Mouse (Mus musculus) A20 (cell line): ENCODE data around the gene BC052040.

Experiments used
- DNase-seq: peaks from one replicate; pipeline ENCODE4 v3.0.0-alpha.2; 2011; ENCODE audit warnings: low read depth, low spot score

BC052040 gene

DNA sequence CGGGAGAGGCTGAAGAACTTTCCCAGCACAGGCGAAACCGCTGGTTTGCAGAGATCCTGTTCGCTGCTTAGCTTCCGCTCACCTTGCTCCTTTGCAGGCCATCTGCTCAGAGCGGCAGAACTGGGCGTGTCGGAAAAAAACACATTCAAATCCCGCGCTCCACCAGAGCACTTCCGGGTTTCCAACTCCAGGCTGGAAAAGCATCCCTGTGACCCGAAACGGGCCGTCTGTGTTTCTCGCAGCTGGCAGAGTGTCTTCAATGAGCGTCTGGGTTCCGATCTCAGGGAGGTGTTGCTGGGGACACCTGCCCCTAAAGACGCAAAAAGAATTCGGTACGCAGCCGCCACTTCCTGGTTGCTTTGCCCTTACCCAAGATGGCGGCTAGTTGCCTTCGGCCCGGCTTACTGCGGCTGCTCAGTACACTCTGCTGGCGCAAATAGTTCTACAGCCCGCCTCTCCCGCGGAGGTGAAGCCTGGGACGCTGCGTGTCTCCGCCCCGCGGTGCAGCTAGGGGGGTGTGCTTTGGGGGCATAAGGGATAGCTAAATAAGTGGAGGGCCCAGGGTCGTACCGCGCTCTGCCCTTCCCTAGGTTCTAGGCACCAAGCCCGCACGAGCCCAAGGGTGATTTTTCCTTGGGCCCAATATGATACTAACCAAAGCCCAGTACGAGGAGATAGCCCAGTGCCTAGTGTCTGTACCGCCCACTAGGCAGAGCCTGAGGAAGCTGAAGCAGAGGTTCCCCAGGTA is at the start of gene BC052040:
BC052040 (plus strand) TSS at position 476 of the 748 bp plus-strand sequence.
- peak; percentile 95 for DNase-seq

DNA sequence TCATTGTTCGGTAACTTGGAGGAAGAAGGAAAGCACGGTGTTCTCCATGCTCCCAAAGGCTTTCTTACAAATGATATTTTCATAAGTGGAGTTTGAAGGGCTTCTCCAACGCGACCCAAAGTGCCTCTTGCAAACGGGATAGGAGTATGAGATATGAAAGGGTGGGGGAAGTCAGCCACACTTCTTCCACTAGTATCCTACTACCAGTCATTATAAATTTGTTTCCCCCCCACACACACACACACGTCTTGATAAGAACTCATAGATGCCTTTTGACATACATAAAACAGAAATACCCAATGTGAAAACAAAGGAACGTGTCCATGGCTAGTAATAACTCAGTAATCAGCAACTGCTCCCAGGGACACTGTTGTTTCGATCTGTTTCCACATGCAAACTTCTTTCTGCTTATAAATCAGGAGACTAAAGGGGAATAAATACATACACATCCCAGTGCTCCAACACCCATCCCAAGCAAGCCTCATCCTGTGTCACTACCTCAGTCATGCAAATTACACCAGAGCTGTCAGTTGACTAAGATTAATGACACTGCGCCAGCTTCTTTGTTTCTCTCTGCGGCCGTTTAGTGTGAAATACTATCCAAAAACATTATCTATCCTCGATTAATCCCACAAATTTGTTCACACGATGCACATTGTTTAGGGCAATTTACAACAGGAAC is 43.4 kb upstream of the BC052040 start:
- no peak for DNase-seq

DNA sequence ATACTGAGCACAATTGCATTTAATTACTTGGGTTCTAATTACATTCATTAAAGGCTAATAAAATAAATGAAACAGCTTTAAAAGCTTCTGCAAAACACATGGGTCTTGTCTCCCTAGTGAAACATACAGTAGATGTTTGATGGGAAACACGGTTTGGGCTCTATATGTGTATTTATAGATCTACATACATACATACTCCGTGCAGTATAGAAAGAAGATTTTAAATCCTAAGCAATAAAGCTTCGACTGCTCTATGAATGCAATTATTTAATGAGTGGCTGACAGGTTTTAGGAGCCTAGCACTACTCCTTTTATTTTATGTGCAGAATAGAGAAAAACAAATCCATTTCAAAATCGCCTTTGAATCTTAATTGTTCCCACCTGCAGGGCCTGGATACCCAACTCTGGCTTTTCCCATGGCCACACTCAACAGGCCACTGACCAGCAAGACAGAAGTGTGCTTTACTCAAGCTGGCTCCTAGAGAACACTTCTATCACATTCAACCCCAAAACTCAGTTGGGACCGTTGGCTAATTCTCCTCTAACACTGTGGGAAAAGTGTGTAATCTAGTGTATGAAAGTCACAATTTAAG is 42.7 kb upstream of the BC052040 start:
- DNase-seq = no peak

DNA sequence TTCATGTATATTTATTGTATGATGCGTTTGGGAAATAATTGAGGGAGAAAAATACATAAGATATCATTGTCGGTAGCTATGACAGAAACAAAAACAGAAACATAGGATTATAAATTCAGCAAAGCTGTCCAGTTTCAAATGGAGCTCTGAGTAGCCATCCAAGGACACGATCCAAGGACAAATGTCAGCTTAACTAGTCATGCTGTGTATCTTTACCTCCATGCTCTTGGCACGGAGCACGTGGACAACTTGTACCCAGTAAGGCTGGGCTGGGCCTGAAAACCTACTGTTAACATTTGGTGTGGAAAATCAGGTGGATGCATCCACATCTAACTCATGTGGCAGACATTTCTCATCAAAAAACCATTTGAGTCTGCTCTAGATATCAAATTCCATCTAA is 41.8 kb upstream of the BC052040 start:
- DNase-seq = no peak

DNA sequence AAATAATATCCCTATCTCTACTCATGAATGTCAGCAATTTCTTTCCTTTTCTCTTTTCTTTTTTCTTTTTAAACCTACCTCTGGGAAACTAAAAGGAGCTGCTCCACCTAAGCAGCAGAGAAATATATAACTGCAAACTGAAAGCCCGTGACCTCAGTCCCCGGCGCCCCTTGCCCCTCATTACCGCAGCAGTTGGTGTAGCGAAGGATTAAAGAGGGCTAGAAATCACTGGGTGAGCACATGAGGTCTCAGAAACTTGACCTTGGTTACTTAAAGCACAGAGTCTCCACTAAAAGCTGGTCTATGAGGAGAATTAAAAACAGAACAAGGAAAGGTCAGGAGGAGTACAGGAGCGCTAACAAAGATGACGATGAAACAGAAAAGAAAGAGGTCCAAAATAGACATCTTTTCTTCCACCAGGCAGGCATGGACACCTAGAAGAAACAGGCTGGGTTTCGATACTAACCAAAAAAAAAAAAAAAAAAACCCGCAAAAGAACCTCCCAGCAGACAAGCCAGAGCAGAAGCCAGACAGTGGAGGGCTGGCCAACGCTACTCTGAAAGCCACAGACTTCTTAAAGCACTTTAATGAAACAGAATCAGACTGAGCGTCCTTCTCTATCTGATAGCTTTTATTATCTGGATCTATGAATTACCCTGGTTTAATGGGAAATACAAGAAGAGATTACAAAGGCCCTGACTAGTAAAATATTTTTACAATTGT is 39.0 kb upstream of the BC052040 start:
- no peak for DNase-seq

DNA sequence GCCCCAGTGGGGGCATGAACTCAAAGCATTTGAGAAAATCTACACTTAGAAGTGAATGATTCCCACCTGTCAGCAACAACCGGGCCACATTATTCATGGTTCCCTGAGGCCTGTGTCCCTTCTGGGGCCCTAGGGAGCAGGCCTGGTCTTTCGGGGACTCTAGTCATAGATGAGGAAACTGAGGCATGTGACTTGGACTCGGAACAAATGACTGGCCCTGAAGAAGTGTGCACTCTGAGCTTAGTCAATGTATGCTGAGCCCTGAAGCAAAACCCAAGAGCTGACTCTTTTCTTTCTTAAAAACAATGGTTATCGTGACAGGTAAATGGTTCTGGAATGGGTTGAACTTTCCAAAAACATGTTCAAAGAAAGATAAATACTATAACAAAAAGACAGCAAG is 38.3 kb upstream of the BC052040 start:
- no peak for DNase-seq

DNA sequence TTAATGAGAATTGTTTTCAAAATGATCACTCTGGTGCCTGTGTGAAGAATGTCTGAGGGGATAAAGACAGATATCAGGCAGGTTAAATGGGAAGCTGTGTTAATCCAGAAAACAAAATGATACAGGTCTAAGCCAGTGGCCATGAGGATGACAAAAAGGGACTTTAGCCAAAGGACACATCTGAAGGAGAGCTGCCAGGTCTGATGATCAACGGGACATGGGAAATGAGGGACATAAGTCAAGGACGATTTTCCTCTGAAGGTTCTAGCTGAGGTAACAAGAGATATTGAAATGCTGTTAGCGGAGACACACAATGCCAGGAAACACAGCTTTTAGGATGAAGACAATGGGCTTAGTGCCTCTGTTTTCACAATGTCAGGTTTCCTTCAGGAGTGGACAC is 29.6 kb upstream of the BC052040 start:
- DNase-seq = no peak

DNA sequence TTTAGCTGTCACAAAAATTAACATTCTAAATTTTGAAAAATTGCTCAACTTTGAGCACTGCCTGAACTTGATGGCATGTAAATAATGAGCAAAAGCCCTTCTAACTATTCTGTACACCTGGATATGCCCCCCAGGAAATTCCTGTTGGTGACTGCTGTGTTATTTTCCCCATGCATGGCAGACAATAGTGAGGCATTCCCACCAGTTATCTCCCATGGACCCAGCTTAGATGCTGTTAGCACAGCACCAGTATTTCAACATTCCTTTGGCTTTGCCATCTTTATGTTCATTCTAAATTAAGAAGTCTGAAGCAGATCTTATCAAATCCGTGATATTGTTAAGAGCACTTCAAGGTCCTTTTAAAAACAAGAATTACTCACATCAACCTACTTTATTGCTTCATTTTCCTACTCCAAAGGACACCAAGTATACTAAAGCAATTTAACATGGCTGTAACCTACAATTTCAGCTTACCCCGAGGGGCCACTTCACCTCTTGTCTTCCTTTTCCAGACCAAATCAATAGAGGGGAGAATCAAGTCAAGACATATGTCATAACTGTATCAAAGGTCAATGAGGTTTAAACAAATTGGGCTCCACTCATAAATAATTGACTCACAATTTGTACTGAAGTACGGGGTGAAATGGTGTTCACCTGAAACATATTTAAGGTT is 19.2 kb upstream of the BC052040 start:
- DNase-seq = no peak

DNA sequence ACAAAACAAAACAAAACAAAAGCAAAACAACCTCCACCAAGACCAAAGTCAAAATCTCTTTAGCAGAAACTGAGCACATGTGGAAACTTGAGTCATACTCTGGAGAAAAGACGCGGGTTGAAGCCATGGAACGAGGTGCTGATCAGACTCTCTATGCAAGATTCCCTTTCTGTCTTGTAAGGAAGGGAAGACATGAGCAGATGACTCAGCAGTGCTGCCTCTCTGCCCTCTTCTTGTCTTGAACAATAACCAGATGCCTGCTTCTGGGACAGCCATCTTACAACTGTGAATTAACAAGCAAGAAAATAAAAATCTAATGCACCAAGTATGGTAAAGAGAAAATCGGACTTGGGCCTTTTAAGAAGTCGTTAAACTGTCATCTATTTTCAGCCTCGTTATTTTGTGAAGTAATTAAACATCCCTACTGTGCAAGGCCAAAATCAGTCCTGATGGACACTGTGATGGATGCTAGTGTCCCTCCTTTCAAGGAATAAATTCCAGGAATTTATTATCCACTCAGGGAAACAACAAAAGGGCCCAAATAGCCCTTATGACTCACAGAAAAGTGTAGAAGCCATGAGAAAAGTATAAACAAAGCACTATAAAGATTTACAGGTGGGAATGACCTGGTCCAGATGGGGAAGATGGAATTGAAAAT is 18.0 kb upstream of the BC052040 start:
- DNase-seq = no peak

DNA sequence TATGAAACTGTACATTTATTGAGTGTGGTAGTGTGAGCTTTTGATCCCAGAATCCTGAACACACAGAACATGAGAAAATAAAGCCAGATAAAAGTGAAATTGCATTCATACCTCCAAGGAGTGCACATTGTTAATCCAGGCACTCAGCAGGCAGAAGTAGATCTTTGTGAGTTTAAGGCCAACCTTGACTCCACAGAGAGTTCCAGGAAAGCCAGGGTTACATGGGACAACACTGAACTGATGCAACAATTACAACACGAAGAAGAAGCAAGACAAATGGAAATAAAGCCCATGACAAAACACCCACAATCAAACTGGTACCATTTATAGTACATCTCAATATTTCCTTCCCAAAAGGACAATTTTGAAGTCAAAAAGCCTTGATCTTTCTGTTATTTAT is 9.5 kb upstream of the BC052040 start:
- DNase-seq = no peak

DNA sequence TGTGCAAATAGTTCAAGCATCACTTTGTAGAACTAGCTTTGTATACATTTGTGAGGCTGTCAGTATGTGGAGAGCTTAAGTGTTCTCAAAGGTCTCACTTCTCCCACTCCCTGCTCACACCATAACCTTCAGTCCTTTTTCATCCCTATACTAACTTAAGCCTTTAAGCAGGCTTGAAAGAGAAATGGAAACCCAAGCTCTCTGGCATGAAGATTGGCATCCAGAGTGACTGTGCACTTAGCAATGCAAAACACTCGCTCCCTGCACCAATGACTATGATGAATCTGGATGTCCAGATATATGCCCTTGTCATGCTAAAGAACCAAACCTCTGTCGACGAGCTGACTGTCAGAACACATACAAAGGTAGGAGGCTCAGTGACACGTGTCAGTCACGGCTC is 6.7 kb upstream of the BC052040 start:
- no peak for DNase-seq

DNA sequence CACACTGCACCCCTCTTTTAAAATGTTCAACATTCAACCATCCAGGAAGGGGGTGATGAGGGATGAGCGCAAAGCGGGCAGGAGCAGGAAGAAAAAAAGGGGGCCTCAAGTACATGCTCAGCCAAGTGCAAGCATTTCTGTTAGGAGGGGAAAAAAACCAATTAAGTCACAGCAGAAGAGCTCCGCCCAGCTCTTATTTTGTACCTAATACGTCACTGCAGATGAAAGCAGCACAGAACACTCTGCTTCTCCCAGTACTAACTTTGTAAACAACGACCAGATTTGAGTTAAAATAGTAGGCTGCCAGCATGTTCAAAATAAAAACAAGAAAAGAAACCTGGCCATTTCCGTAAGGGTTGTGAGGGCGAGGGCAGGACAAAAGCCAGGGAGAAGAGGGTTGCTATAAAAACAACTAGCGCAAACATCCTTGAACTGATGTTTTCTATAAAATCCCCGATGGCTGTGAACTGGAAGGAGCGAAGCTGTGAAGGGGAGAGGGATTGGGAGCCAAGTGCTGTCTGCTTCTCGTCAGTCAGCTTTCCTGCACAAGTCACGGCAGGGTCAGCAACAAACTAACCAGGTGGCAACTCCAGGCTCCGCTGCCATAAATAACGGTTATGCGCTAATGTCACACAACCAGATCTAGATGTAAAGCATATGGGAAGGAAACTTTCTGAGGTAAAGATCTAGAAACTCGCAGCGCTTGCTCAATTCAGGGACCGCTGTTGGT is 2.2 kb upstream of the BC052040 start:
- DNase-seq = no peak

DNA sequence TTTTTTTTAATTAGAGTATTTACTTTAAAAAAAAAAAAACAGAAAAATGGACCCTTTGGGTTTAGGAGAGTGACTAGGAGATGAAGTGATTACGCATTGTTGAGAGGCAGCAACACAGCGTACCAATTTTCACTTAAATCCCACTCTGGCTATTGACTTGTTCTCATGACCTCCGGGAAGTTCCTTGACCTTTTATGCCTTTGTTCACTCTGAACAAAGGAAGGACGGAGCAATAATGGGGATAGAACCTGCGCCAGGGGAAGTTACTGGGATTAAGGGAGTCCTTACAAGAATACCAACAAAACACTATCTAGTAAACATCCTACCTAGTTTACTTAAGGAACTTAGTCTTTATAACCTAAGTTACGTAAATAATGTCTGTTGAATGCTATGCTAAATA is 1.5 kb upstream of the BC052040 start:
- peak; percentile 5 for DNase-seq

DNA sequence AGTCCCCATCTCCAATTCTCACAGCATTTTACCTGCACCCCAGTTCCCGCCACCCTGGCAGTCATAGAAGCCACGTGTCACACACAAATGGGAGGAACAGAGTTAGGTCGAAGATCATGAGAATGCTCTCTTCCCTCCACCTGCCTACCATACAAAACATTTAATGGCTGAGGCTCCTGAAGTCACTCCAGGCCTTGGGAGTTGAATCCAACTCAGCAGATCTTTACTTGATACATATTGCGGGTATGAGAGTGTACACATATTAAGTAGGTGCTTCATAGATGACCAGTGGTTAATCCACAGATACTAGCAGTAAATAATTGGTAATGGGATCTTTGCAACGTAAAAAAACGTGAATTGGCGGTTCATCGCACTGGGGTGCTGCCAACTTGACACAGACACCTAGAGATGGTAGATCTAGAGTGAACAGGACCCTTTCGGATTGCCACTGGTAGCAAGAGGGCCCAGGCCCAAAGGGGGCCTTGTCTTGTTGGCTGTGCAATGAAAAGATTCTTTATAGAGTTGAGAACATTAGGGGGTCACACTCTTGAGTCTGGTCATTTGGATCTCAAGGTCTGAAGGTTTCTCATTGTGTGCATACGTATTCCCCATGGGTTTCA is 583 bp downstream of the BC052040 start:
- no peak for DNase-seq

DNA sequence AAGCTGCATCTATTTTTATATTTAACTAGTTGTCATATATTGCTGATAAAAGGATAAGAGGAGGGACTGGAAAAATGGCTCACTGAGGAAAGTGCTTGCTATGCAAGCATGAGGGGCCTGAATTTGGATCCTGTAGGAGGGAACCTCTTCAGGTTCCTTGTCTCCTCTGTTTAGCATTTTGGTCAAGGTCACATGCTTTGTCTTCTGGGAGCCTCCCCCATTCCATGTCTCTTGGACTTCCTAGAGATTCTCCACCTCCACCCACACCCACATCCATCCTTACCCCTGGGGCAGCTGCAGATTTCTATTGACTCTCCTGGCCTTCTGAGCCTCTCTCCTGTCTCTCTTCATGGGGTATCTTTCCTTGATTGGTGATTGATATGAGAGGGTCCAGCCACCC is 2.3 kb downstream of the BC052040 start:
- no peak for DNase-seq

DNA sequence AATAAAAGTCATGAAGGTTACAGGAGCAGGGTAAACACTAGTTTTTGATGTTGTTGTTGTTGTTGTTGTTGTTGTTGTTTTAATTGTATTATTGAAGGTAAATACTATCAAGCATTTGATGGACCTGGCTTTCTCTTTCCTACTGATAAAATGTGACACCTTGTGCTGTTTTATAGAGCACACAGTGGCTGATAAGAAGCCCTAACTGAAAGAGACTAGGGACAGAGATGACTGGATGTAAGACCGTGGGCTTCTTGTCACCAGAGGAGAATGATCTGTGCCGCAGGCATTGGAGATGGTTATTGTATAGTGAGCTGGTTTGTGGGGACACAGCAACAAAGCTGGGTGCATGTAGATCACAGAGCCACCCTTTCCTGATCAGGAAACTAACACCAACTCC is 9.1 kb downstream of the BC052040 start:
- DNase-seq = no peak

DNA sequence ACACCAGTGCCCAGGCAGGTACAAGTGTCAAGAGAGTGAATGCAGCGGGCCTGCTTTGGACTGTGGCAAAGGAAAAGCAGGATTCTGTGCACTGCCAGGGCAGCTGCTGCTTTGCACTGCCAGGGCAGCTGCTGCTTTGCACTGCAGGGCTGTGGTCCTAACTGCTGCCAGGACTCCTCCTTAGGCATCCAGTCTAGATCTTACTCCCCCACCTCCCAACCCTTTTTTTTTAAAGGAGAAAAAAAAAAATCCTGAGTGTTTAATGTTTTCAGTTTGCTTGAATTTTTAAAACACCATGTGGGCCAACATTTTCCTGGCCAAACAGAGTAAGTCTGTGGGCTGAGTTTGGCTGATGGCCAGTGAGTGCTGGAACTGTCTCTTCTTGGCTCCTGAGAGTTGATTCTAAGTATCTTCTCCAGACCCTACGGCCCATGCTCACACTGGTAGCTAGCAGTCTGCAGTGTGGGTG is 11.2 kb downstream of the BC052040 start:
- no peak for DNase-seq

DNA sequence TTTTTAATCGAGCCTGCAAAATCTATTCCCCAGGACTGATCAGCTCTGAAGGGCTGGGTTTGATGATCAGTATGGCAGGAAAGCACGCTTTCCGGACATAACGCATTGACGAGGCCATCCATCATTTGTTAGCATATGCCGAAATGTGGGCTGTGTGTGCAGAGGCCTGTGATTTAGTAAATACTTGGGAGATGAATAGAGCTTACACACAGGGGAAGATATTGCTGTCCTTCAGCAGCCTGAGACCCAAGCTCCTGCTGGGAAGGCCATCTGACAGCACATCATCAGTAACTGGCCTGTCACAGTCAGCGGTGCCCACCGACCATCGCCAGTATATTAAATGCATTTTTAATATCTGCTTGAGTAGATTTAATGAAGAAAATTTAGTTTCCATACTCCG is 15.5 kb downstream of the BC052040 start:
- no peak for DNase-seq

DNA sequence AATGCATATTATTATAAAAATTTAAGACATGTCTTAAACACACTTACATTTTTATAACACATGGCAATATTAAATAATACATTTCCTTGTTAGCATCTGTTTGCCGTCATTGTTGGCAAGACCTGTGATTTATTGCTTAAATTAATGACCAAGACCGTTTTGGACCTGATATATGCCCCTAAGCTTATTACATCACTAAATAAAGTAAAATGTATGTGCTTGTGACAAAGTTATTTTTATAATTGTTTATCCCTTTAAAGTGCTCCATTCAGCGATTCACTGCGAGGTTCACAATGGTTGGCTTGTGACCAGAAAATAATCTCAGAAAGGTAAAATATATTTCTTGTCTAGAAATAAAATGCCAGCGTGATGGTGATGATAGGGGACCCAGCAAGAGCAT is 16.8 kb downstream of the BC052040 start:
- DNase-seq = no peak

DNA sequence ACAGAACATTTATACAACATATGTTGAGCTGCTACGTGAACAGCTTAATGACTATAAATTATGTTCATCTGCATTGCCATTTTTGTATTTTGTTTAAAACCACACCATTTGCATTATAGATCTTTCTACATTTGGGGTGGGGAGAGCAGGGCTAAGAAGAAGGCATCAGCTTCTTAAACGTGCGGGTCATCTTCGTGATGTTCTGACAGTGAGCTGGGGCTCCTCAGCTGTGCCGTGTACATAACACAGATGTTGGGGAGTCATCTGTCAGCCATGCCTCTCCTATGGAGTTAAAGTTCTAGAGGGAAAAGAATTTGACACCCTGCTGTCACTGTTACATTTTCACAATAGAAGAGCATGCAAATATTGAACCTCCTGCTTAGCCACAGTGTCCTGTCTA is 19.2 kb downstream of the BC052040 start:
- DNase-seq = no peak
